Mouse (Mus musculus) hindbrain, embryonic 16.5 days (tissue): ENCODE measurements at regions not wholly inside any gene's neighbourhood (a gene's known extent, or its start where the extent isn't known, plus 50 kb on each side); places are given as distances from the start of the nearest gene placed in this dataset.

Experiments
- ATAC-seq: fragments of 200-750 bp; cut with Nextera tagmentation; 2 replicates; pipeline ENCODE4 v1.8.0; 2017; ENCODE audit warnings: moderate TSS enrichment, moderate library complexity
- H3K27ac ChIP-seq: fragments of 300-500 bp; sonication (generic); 2 replicates; pipeline ENCODE4 v1.5.1; 2014; ENCODE audit warnings: low read depth, mild to moderate bottlenecking, control low read depth, low read length, moderate library complexity
- H3K27me3 ChIP-seq: fragments of 300-500 bp; sonication (generic); replicated peaks from 2 replicates; pipeline ENCODE4 v1.6.1; 2014; ENCODE audit warnings: low read length; ENCODE audit not compliant: control insufficient read depth, insufficient read depth
- H3K36me3 ChIP-seq: fragments of 300-500 bp; sonication (generic); 2 replicates; pipeline ENCODE4 v1.6.1; 2014; ENCODE audit warnings: mild to moderate bottlenecking, low read length, moderate library complexity, mixed read lengths; ENCODE audit not compliant: control insufficient read depth, insufficient read depth
- H3K4me1 ChIP-seq: fragments of 300-500 bp; sonication (generic); 2 replicates; pipeline ENCODE4 v1.6.1; 2014; ENCODE audit warnings: low read depth, low read length; ENCODE audit not compliant: control insufficient read depth, insufficient read depth
- H3K4me2 ChIP-seq: fragments of 300-500 bp; sonication (generic); 2 replicates; pipeline ENCODE4 v1.6.1; 2014; ENCODE audit warnings: mild to moderate bottlenecking, low read length, control low read depth, moderate library complexity
- H3K4me3 ChIP-seq: fragments of 300-500 bp; sonication (generic); 2 replicates; pipeline ENCODE4 v1.5.1; 2014; ENCODE audit warnings: mild to moderate bottlenecking, low read length, control low read depth, moderate library complexity
- H3K9ac ChIP-seq: fragments of 300-500 bp; sonication (generic); 2 replicates; pipeline ENCODE4 v1.6.1; 2014; ENCODE audit warnings: low read depth, mild to moderate bottlenecking, control low read depth, low read length, moderate library complexity
- H3K9me3 ChIP-seq: fragments of 300-500 bp; sonication (generic); 2 replicates; pipeline ENCODE4 v1.6.1; 2014; ENCODE audit warnings: mild to moderate bottlenecking, low read length, moderate library complexity; ENCODE audit not compliant: control insufficient read depth
- WGBS: fragments of 180-500 bp; shearing (Covaris S2); extraction: QIAGEN DNeasy Blood & Tissue Kit; methylation state at CpG from one replicate; pipeline ENCODE4 v1.1.7; 2014; 5-methylcytosine and 5-hydroxymethylcytosine counted together

- Histone ChIP-seq H3K9me3 (no peaks in the 10 kb centered on the region), H3K4me1 (no peaks in the 10 kb centered on the region), H3K4me2 (no peak overlapping the region), H3K9ac (no peak overlapping the region), H3K4me3 (no peak overlapping the region), H3K27me3 (no peaks in the 10 kb centered on the region), H3K27ac (no peak overlapping the region), H3K36me3 (no peaks in the 10 kb centered on the region)
- no peak for ATAC-seq
- 96% methylated on average over 4 of the region's 4 CpGs for WGBS
Measured at GRCm38 (mm10) chr10:117462921-117463320, 83.1 kb upstream of the Cpsf6 start.

GRCm38 (mm10) chr10:117461791-117462516 lies 82.1 kb upstream of the Cpsf6 start:
- 87% methylated on average over 11 of the region's 11 CpGs for WGBS
- Histone ChIP-seq H3K4me2 (no peak overlapping the region), H3K9ac (no peak overlapping the region), H3K27ac (no peak overlapping the region), H3K27me3 (no peaks in the 10 kb centered on the region), H3K36me3 (no peaks in the 10 kb centered on the region), H3K4me1 (no peaks in the 10 kb centered on the region), H3K9me3 (no peaks in the 10 kb centered on the region), H3K4me3 (no peak overlapping the region)
- ATAC-seq: no peak

DNA sequence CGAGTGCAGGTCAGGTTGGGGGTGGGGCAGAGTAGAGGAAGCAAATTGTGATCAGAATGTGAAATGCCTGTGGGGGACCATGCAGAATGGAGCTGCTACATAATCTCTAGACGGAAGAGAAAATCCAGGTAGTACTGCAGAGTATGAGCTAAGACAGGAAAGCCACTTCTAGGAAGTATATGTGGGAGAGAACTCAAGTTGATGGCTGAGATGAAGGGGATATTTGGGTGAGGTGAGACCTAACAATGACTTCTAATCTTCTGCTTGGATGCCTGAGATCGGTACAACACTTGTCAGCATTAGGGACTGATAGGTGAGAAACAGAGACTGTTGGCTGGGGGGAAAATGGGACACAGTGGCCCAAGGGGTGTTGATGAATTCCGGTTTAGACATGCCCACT lies 81.4 kb upstream of the Cpsf6 start:
- WGBS: 81% methylated on average over 4 of the region's 4 CpGs
- no peak for ATAC-seq
- no peaks in the 10 kb centered on the region for H3K9me3 ChIP-seq
- no peak overlapping the region for H3K9ac ChIP-seq
- H3K36me3 ChIP-seq: no peaks in the 10 kb centered on the region
- no peak overlapping the region for H3K4me3 ChIP-seq
- H3K4me2 ChIP-seq: no peak overlapping the region
- no peaks in the 10 kb centered on the region for H3K27me3 ChIP-seq
- H3K27ac ChIP-seq: no peak overlapping the region
- H3K4me1 ChIP-seq: no peaks in the 10 kb centered on the region

DNA sequence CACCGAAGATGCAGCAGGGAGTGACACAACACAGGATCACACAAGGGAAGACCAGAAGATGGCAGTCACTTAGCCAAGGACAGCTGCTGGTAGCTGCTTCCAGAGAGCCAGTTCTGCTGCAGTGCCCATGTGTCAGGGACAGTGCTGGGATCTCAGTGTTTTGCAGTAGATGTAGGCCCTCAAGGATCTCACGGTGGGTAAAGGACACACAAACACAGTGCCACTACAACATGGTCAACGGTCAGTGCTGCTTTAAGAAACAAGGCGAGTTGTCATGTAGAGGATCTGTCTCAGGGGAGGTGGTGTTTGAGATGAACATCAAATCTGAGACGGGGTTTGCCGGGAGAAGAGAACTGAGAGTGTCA lies 80.5 kb upstream of the Cpsf6 start:
- H3K36me3 ChIP-seq: no peaks in the 10 kb centered on the region
- no peak for ATAC-seq
- H3K9ac ChIP-seq: no peak overlapping the region
- H3K27me3 ChIP-seq: no peaks in the 10 kb centered on the region
- H3K4me3 ChIP-seq: no peak overlapping the region
- 93% methylated on average over 6 of the region's 6 CpGs for WGBS
- H3K4me1 ChIP-seq: no peaks in the 10 kb centered on the region
- H3K4me2 ChIP-seq: no peak overlapping the region
- no peaks in the 10 kb centered on the region for H3K9me3 ChIP-seq
- H3K27ac ChIP-seq: no peak overlapping the region

DNA sequence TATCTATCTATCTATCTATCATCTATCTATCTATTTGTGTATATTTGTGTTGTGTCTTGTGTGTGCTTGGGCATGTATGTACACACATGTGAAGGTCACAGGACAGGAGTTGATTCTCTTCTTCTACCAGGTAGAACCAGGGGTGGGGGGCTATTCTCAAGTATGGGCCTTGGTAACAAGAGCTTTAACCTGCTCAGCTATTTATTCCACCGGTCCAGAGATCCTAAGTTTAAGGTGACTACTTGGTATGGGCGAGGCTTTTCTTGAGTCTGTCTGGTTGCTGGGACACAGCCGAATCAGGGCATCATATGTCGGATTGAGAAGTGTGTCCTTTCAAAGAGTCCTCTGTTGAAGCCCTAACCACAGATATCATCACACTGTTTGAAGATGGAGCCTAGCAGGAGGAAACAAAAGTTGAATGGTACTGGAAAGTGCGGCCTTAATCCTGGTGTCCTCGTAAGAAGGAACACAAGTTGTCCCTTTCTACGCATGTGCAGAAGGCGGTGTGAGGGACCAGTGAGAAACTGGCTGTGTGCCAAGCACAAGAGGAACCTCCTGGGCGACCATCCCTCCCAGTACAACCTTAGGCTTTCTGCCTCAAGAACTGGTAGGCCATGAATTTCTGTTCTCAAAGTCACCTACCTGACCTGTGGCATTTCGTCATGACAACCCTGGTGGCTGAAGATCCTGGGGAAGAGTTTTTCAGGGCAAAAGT lies 80.0 kb upstream of the Cpsf6 start:
- Histone ChIP-seq H3K4me3 (no peak overlapping the region), H3K4me1 (no peaks in the 10 kb centered on the region)
- ATAC-seq: no peak

GRCm38 (mm10) chr10:117459041-117459475 lies 79.2 kb upstream of the Cpsf6 start:
- H3K9ac ChIP-seq: no peak overlapping the region
- 81% methylated on average over 2 of the region's 2 CpGs for WGBS
- no peaks in the 10 kb centered on the region for H3K36me3 ChIP-seq
- H3K4me3 ChIP-seq: no peak overlapping the region
- no peaks in the 10 kb centered on the region for H3K9me3 ChIP-seq
- no peaks in the 10 kb centered on the region for H3K4me1 ChIP-seq
- no peaks in the 10 kb centered on the region for H3K27me3 ChIP-seq
- H3K4me2 ChIP-seq: no peak overlapping the region
- no peak overlapping the region for H3K27ac ChIP-seq
- ATAC-seq: no peak

More for the DNA sequence above, 80.0 kb upstream of the Cpsf6 start:
- Histone ChIP-seq H3K4me2 (no peak overlapping the region), H3K27me3 (no peaks in the 10 kb centered on the region), H3K27ac (no peak overlapping the region), H3K9ac (no peak overlapping the region), H3K9me3 (no peaks in the 10 kb centered on the region), H3K36me3 (no peaks in the 10 kb centered on the region)
- WGBS: 84% methylated on average over 10 of the region's 10 CpGs

GRCm38 (mm10) chr10:117458271-117459040 lies 78.6 kb upstream of the Cpsf6 start:
- WGBS: 86% methylated on average over 11 of the region's 11 CpGs
- ATAC-seq: no peak
- Histone ChIP-seq H3K27ac (no peak overlapping the region), H3K4me3 (no peak overlapping the region), H3K4me2 (no peak overlapping the region), H3K36me3 (no peaks in the 10 kb centered on the region), H3K4me1 (no peaks in the 10 kb centered on the region), H3K9me3 (no peaks in the 10 kb centered on the region), H3K9ac (no peak overlapping the region), H3K27me3 (no peaks in the 10 kb centered on the region)

GRCm38 (mm10) chr10:117457701-117457950 lies 77.8 kb upstream of the Cpsf6 start:
- H3K4me3 ChIP-seq: no peak overlapping the region
- no peak overlapping the region for H3K9ac ChIP-seq
- H3K27ac ChIP-seq: no peak overlapping the region
- H3K4me1 ChIP-seq: no peaks in the 10 kb centered on the region
- 59% methylated on average over 2 of the region's 2 CpGs for WGBS
- no peak overlapping the region for H3K4me2 ChIP-seq
- no peaks in the 10 kb centered on the region for H3K27me3 ChIP-seq
- no peak for ATAC-seq
- no peaks in the 10 kb centered on the region for H3K9me3 ChIP-seq
- no peaks in the 10 kb centered on the region for H3K36me3 ChIP-seq

DNA sequence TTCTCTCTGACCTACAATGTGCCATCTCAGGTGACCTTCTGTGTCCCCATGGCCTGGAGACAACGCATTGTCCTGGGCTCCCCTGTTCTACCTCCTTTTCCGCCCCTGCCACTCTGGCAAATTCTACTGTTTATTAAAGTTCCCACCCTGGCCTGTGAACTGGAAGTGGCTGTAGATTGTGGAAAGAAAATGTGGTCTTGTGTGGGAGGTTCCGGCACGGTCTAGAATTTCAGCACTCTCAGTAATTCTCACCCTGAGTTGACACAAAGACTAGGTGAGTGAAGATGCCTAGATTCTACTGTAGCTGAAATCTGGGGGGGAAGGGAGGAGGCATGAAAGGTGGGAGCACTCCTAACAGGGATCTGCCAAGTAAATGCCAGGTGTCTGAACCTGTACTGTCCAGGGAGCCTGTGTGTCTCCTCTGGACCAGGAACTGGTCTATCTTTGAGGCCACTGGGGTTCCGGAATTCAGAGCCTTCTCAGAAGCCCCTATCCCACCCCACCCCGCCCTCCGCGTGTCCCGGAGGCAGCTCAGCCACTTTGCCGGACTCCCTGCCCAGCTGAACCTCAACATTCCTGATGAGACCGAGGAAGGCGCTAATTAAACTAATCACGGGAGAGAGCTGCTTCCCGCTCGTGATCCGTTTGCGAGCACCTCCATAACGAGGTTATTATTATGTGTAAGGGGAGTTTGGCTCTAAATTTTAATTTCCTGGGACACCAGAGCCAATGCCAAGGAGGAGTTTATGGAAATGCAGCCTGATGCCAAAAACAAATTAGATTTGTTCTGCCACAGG lies 77.3 kb upstream of the Cpsf6 start:
- 62% methylated on average over 18 of the region's 18 CpGs for WGBS
- H3K4me2 ChIP-seq: no peak overlapping the region
- no peak for ATAC-seq
- no peak overlapping the region for H3K27ac ChIP-seq
- H3K27me3 ChIP-seq: no peaks in the 10 kb centered on the region
- H3K4me1 ChIP-seq: no peaks in the 10 kb centered on the region
- H3K9ac ChIP-seq: no peak overlapping the region
- H3K4me3 ChIP-seq: no peak overlapping the region
- H3K36me3 ChIP-seq: no peaks in the 10 kb centered on the region
- no peaks in the 10 kb centered on the region for H3K9me3 ChIP-seq
